Mouse (Mus musculus): ENCODE results near the gene D930048N14Rik.
"Not testable (repeated sequence)": the region's sequence is repeated elsewhere in the genome, so short reads cannot be mapped to it uniquely, and the experiment has no call there.

Gene D930048N14Rik

DNA sequence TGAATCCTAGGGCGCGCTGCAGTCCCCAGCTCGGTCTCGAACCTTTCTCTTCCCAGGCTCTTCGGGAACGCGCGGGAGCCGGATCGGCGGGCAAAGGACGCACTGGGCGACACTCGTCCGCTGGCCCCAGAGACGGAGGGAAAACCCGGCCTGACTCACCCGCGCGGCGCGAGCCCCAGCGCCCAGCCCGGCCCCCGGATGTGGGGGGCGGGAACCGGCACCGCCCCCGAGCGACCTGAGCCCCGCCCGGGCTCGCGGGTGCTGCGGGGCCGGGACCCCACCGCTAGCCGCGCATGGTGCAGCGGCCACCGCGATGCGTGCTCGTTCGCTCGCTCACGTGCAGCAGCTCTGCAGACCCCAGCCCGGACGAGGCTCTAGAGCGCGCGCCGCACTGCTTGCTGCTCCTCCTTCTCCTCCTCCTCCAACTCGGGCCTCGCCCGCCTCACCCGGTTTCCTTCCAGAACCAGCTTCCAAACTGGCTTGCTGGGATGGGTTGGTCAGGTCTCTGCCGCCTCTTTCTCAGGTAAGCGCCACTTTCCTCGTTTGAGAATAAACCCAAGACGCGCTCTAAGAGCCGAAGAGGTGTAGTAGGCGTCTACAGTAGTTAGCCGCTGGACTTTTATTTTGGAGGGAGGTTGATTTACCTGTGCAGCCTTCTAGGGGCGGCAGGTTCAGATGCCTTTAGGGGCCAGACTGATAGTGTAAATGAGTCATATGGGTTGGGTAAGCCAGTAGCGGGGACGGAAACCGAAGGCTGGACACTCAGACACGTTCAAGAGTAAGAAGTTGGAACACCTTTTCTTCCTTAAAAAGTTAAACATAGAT lies at the start of gene D930048N14Rik, which contains the start of gene N4bp3:
Gene D930048N14Rik (plus strand): TSS at position 264 of the 825 bp plus-strand sequence.
Gene N4bp3 (minus strand): TSS at position 152 of the 825 bp plus-strand sequence.
- peak; percentile 48 for DNase-seq

- no peak for DNase-seq
Observed at GRCm38 (mm10) chr11:51602253-51602652, 48.5 kb upstream of the D930048N14Rik start.

DNA sequence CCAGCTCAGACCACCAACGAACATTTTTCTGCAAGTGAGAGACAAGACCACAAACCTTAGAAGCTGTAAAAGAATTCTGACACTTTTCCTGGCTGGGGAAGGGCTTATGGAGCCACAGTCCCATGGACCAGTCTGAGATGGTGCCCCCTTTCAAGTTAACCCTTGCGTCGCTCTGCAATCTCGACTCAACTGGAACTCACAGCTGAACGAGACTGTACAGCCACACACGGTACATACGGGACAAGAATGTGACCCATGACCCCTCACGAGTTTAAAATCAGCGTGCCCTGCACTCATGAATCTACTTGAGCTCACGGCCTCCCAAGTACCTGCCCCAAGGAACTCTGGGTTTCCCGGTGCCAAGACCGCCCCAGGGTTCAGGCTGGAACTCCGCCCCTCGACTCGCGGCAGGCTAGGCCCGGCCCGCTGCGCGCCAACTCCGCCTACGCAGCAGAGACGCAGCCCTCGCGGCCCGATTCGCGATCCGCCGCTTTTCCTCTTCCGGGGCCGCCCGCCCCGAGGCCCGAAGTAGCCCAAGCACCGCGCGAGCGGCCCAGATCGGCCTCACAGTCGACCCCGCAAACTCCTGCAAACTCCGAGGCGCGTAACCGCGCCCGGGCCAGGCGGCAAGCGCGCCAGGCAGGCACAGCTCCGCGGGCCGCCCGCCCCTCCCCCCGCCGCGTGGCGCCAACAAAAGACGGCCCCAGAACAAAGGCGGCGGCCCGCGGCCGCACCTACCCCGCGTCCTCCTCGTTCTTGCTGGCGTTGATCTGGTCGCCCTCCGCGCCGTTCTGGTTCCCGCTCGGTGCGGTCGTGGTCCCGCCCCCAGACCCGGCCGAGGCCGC lies 44.9 kb upstream of the D930048N14Rik start:
- DNase-seq, result peak; percentile 66

DNA sequence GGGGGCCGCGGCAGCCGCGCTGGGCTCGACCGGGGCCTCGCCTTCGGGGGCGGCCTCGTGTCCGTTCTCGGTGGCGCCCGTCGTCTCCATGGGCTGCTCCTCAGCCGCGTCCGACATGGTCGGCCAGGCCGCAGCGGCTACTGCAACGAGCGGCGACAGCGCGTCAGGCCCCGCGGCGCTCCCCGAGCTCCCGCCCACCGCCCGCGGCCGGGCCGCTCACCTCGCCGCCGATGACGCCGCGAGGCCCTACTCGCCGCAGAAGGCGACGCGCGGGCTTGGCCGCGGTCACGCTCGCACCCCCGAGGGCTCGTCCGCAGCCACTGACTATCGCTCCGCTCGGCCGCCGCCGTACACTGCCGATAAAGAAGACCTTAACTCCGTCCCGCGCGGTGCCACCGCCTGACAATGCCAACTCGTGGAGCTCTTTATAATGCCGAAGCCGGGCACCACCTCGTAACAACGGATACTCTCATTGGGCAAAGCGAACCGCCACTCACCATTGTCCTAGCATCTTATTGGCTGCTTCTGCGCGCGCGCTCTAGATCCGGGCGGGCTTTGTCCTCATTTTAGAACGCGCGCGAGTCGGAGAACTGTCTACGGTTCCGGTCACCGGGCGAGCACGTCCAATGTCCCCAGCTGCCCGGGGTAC lies 44.2 kb upstream of the D930048N14Rik start, which contains the start of gene Hnrnpab:
Gene Hnrnpab (minus strand): TSS at position 401 of the 649 bp plus-strand sequence.
- DNase-seq, result peak; percentile 98

DNA sequence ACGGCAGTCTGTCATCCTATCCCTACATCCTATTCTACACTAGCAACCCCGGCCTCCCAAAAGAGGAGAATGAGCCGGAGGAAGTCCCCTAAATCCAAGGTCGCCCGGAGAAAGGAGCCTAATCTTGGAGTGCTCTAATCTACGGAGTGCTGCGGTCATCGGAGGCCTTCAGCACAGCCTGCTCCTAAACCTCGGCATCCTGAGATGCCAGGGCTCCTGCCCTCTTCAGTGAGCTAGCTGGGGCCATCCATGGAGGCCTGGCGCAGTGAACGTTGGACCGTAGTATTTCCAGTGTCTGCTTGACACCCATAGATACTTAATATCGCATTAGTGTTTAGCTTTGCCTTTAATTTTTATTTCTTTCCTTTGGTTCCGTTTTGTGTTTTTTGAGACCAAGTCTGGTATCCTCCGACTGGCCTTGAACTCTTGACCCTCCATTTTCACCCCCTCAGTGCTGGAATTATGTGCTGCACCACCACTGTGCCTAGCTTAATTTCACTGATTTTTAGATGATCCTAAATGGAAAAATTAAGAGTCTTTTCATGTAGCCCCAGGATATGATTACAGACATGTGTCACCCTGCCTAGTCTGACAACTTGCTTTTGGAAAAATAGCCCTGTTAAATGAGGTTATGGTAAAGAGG lies 43.5 kb upstream of the D930048N14Rik start:
- no peak for DNase-seq

DNA sequence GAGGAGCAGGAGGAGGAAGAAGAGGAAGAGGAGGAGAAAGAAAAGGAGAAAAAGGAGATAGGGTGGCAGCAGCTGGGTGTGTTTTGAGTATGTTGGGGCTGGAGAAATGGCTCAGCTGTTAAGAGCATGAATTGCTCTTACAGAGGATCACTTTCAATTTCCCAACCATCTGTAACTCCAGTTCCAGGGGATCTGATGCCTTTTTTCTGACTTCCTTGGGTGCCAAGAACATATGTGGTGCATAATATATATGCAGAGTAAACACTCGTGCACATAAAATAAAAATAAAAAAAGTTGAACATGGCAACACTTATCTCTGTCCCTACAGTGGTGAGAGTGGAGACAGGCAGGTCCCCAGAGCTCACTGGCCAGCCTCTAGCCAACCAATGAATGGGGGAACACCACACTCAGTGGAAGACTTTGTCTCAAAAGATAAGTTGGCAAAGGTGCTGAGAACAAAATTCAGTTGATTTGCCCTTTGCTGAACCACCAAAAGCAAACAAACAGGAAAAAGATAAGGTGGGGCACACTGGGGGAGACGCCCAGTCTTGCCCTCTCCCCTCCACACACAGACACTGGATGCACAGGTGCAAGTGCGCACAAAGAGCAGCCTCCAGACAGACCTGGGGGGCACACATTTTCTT lies 41.4 kb upstream of the D930048N14Rik start:
- DNase-seq, result no peak

GRCm38 (mm10) chr11:51609940-51610339 lies 40.8 kb upstream of the D930048N14Rik start:
- DNase-seq, result not testable (repeated sequence)

GRCm38 (mm10) chr11:51614256-51614655 lies 36.5 kb upstream of the D930048N14Rik start:
- DNase-seq, result no peak

DNA sequence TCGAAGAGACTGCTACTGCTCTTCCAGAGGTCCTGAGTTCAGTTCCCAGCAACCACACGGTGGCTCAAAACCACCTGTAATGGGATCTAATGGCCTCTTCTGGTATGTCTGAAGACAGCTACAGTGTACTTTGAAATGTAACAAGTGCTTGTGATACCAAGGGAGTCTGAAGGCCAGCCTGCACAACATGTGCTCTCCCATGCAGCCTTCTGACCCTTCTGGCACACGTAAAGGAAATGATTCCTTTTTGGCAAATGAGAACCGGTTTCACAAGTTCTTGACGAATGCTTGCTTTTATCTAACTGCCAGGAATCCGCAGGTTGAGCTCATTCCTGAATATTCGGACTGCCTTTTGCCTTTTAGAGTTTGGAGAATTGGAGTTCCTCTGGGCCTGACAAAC lies 35.6 kb upstream of the D930048N14Rik start:
- DNase-seq, result no peak

DNA sequence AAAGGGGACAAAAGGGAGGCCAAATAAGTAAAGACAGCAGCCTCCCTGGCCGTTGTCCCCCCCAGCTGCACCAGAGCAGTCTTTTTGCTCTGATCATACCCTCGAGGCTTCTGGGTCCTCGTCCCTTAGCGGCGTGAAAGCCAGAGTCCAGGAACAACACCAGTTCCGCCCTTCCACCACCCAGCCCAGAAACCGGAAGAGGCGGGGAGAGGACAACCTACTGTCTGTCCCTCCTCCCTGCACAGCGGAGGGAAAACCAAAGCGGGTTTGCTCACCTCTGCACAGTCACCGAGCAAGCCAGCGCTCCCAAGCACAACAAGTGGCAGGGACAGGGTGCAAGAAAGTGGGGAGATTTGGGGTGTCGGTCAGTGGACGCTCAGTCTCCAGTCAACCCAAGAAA lies 35.2 kb upstream of the D930048N14Rik start:
- DNase-seq, result no peak

DNA sequence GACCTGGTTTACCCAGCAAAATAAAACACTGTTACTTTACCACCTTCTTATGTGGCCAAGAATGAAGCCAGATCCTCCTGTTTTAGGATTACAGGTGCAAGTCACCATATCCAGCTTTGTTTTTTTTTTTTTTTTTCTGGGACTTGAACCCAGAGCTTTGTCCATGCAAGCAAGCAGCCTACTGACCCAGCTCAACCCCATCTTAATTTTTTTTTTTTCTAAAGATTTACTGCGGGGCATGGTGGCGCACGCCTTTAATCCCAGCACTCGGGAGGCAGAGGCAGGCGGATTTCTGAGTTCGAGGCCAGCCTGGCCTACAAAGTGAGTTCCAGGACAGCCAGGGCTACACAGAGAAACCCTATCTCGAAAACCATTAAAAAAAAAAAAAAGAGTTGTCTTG lies 34.6 kb upstream of the D930048N14Rik start:
- DNase-seq, result not testable (repeated sequence)

DNA sequence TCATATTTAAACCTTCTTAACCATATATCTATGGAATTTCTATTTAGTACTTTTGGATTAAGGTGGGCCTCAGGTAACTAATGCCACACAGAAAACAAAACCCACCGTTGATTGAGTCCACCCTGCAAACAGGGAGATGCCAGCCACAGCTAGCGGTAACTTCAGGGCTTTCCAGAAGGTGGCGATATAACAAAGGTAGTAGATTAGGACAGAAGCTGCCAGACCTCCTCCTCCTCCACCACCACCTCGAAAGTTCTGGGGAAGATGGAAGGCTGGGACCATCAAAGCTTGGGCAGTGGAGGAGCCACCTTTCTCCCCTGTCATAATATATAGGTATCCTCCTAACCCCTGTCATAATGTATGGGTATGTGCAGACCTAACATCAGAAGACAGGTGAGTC lies 33.1 kb upstream of the D930048N14Rik start:
- peak; percentile 70 for DNase-seq

DNA sequence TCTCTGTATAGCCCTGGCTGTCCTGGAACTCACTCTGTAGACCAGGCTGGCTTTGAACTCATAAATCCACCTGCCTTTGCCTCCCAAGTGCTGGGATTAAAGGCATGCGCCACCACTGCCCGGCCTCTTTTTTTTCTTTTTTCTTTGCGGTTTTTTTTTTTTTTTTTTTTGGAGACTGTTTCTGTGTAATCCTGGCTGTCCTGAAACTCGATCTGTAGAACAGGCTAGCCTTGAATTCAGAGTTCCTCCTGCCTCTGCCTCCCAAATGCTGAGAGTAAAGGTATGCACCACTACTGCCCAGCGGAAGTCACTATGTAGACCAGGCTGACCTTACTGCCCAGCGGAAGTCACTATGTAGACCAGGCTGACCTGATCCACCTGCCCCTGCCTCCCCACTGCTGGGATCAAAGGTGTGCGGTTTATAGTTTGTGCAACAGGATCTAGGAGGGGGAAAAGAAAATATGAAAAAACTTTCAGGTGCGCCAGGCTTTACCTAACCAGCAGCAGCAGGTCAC lies 31.8 kb upstream of the D930048N14Rik start:
- no peak for DNase-seq

DNA sequence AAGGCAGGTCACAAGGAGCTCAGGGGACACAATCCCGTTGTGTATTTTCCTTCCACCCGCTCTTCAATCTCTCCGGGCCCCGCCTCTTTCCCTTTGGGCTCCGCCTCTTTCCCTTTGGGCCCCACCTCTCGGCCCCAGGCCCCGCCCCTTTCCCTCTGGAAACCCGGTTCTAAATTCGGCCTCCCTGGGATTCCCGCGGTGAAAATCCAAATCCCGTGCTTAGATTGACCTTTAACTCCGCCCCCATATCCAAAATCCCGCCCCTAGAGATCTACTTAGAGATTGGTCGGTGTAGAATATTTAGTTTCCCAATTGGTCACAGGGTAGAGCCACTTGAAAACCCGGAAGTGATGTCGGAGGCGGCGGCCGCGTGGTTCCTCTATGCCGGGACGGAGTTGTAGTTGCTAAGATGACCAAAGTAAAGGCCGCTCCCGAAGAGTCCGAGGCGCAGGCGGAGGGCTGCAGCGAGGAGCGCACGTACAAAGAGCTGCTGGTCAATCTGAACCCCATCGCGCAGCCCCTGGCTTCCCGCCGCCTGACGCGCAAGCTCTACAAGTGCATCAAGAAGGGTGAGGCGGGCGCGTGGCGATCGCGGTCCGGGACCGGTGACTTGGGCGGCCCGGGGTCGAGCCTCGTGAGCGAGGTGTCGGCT lies 31.2 kb upstream of the D930048N14Rik start, which contains the start of gene Nhp2:
Gene Nhp2 (plus strand): TSS at position 327 of the 652 bp plus-strand sequence.
- peak; percentile 92 for DNase-seq

- DNase-seq, result no peak
Observed at GRCm38 (mm10) chr11:51620084-51620483, 30.7 kb upstream of the D930048N14Rik start.

DNA sequence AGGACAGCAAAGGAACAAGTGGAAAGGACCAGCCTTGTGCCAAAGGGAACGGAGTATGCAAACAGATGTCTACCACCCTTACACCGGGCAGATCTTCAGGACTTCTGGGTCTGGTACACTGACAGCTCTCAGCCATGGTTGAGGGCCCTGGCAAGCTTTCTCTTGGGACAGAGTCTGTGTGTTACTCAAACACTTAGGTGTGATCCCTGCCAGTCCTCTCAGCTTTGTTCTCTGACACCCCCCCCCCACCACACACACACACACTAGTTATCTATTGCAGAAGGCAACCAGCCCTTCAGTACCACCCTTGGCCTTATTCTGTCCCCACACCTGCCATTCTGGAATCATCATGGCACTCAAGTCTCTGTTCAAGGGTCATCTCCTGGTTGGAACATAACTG lies 29.0 kb upstream of the D930048N14Rik start:
- DNase-seq, result no peak

DNA sequence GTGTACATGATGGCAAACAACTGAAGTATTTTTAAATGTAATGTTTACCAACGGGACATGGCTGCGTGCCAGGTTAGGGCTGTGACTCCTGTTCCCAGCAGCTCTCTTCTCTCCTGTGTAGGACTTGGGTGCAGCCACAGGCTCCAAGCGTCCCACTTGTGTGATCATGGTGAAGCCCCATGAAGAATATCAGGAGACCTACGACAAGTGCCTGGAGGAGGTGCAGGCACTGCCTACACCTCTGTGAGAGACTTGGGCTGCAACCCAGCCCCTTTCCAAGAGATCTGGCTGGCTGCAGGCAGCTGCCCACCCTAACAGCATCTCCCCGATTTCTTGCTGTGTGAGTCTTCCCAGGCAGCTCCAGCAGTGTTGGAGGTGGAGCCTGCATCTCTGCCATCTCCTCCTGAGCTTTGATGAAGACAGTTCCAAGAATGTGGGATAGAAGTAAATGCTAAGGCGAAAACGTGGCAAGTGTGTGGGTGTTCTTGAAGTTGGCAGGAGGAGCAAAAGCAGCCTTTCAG lies 27.7 kb upstream of the D930048N14Rik start:
- no peak for DNase-seq

- no peak for DNase-seq
Observed at GRCm38 (mm10) chr11:51625187-51625820, 25.4 kb upstream of the D930048N14Rik start.

DNA sequence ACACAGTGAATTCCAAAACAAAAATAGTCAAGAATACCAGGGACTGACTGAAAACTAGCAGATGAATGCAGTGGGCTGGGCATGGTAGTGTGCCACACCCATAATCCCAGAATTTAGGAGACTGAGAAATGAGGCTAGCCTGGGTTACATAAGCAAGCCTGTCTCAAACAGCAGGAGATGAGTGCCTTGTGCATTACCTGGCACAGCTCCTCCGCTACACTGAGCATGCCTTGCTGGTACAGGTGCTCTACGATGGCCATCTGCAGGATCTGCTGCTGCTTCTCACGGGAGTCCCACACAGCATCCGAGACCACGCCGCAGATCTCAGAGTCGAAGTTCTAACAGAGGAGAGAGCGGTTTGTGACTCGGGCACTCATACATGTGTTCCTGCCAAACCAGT lies 23.3 kb upstream of the D930048N14Rik start:
- DNase-seq, result no peak

DNA sequence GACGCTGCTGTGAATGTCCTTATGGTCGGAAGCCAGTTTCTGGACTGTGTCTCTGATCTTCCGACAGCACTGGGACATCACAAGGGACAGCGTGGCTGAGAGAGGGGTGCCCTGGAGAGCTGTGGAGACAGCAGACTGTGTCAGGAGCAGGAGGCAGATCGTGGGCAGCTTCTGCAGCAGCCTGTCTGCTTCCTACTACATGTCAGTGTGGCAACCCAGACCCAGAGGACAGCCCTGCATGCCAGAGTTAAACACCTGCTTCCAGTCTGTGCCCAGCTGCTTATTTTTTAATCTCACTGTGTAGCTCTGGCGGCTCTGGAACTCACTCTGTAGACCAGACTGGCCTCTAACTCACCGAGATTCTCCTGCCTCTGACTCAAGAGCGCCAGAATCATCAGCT lies 22.8 kb upstream of the D930048N14Rik start:
- DNase-seq, result no peak

Data from cerebellum, adult 8-10 months (tissue).